Mouse (Mus musculus) kidney, postnatal 14 days (tissue): ENCODE results near the gene F12.

Source experiments
- DNase-seq: peaks from one replicate; pipeline ENCODE4 v3.0.0; 2022; ENCODE audit warnings: mixed read lengths

F12 gene

DNA sequence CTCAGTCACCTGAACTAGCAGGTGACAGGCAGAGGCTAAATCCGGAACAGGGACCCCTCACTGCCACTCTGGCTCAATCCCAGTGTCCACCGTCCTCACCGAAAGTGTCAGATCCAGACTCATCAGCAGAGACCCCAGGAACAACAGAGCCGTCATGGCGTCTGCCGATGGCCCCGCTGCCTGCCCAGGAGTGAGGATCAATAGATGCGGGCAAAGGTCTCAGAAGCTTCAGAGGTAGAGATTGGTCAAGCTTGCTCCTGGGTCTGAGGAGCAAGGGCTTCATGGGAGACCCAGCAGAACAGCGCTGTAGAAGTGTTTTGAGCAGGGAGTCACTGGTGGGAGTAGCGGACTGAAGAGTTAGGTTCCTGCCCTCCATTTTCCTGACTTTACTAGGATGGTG lies at the start of gene F12:
Gene F12 (minus strand): TSS at position 181 of the 400 bp plus-strand sequence.
- DNase-seq = no peak

DNA sequence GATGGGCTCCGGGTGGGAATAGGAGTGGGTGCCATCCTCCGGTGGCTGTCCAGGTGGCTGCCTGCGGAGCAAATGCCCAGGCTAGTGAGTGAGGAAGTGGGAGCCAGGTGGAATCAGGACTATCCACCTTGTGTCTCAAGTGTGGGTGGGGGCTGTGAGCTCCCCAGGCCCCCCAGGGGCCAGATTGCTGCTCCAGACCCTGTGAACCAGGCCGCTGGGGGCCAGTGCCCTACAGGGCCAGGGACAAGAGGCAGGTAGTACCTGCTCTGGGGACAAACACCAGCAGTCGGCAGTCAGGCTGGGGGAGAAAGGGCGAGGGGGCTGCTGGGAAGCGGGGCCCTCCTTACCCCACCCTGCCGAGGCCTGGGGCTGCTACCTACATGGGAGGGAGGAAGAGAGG lies 49.7 kb upstream of the F12 start:
- no peak for DNase-seq

DNA sequence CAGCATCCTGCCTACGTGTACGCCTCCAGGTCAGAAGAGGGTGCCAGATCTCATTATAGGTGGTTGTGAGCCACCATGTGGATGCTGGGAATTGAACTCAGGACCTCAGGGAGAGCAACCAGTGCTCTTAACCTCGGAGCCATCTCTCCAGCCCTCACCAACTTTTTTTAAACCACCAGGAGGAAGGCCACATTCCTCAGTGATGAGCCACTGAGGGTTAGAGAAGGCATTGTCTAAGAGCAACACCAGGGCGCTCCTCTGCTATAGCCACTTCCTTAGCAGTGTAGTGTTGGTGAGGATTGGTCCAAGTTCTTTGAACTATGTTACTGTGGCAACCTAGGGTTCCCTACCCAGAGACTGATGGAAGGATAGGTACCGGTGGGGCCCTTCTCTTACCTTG lies 49.2 kb upstream of the F12 start:
- DNase-seq = no peak

DNA sequence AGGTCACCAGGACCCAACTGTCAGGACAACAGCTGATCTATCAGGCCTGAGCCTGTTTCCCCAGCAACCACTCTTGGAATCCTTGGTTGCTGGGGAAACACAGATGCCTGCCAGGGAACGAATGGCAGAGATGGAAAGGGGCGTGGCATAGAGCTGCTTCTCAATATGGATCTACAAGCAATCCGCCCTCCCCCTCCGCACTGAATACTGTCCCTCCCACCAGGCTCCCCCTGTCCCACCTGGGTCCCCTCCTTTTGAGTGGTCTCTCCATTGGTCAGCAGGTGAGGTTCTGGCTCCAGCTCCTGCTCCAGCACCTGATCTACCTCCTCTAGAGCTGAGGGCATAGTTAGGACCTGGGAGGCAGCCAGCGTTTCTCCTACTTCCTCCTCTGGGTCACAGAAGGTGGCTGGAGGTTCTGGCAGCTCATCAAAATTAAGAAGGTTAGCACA lies 48.1 kb upstream of the F12 start:
- DNase-seq = no peak

DNA sequence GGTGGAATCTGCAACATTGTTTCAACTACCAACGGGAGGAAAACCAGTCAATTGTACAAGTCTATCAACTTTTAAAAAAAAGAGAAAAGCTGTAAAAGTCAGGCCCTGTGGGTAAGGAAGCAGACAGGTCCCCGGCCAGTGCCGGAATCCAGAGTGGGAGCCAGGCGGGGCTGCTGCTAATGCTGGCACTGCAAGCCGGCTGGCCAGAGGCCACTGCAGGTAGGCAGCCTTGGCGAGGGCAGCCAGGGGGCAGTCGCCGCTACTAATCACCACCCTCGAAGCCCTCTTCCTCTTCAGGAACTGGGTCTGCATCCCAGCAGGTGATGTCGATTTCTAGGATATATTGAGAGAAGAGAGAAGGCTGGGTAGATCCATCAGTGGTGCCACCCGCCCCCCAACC lies 47.4 kb upstream of the F12 start:
- DNase-seq = no peak

DNA sequence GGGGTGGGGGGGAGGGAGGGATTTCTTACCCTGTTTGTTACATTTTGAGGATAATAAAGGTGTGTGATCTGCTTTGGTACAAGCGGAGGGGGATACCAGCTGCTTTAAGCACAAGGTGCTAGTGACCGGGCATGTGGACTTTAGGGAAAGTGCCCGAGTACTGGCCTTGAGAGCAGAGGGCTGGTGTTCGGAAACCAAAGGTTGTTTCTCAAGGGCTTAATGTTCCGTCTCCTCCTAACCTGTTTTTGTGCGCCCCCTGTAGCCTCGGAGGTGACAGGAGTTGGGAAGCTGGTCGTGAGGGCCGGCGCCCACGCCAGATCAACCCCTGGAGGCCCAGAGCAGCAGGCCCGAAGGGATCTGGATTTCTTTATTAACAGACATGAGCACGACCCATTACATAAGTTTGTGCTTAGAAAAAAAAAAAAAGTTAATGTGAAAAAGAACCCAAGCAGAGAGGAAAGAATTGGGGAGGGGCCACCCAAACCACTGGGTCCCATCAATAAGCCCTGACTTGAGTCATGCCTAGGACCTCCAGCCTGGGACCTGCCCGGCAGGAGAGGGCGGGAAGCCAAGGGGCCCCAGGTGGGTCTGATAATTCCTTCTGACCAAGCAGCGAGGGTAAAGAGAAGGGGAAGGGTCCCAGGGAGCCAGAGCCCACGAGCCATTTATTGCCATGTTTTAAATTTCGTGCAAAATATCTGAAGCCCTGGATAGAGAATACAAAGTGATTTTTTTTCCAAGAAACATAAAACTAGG lies 46.7 kb upstream of the F12 start:
- DNase-seq = no peak

DNA sequence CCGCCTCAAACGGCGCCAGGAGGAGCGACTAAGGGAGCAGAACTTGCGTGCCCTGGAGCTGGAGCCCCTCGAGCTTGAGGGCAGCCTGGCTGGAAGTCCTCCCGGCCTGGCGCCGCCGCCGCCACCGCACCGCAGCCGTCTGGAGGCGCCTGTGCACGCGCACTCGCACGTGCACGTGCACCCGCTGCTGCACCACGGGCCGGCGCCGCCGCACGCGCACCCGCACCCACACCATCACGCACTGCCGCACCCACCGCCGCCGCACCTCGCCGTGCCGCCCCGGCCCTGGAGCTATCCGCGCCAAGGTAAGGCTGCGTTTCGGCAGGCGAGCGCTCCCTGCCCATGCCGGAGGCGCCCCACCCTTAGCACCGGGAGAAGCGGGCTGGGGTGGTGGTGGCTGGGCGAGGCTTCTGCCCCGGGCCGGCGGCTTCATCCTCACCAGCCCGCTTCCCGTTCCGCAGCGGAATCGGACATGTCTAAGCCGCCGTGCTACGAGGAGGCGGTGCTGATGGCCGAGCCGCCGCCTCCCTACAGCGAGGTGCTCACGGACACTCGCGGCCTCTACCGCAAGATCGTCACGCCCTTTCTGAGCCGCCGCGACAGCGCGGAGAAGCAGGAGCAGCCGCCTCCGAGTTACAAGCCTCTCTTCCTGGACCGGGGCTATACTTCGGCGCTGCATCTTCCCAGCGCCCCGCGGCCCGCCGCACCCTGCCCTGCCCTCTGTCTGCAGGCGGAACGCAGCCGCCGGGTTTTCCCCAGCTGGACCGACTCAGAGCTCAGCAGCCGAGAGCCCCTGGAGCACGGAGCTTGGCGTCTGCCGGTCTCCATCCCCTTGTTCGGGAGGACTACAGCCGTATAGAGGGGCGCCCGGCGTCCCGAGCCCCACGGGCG lies 45.8 kb upstream of the F12 start:
- DNase-seq = peak; percentile 64

DNA sequence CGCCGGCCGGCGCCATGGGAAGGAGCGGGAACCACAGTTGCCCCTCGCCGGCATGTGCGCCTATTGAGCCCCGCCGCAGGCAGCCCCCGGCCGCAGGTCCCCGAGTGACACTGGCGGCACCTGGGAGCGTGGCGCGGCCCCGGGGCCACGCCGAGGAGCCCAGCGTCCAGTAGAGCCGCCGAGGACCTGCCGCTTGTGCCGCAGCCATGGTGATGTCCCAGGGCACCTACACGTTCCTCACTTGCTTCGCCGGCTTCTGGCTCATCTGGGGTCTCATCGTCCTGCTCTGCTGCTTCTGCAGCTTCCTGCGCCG lies 45.2 kb upstream of the F12 start:
- DNase-seq = no peak

DNA sequence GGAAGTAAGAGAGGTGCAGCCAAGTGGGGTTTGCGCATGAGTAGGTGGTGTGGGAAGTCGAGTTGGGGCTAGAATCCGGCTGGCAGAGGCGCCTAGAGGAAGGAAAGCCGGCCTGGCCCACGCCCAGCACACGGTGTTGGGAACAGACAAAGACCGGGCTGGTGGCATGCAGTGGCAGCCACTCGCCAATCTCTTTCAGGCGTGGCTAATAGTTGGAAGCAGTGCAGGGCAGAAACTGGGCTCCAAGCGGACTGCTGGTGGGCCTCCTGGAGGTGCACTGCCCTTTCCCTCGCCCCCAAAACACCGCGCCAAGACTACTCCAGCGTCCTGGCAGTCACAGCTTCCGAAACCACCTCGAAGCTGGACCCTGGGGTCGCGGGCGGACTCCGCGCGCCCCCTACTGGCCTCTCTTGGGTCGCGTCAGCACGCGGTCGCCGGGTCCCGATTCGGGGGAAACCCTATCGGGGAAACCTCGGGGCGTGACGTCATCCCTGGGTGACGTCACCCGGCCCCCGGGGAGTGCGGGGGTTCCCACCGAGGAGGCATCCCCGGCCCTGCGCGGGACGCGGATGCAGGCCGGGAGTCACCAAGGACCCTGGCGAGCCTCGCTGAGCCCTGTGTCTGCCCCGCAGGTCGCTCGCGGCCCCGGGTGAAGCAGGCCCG lies 44.7 kb upstream of the F12 start:
- DNase-seq = peak; percentile 91

DNA sequence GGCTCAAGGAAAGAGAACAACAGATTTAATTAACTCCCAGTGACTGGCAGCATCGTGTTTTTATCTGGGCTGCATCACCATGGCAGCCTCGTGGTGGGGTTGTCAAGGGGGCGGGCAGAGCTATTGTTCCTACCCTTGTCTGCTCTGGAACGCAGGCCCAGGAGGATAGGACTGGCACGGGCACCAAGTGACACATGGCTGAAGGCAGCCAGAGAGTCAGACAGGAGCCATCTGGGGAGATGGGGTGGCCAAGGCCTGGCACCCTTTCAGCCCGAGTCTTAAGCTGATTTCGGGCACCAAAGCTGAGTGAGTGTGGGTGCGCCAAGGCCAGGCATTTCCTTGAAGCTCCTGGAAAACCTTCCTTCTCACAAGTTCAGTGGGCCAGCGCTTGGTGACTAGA lies 43.8 kb upstream of the F12 start:
- DNase-seq = no peak

DNA sequence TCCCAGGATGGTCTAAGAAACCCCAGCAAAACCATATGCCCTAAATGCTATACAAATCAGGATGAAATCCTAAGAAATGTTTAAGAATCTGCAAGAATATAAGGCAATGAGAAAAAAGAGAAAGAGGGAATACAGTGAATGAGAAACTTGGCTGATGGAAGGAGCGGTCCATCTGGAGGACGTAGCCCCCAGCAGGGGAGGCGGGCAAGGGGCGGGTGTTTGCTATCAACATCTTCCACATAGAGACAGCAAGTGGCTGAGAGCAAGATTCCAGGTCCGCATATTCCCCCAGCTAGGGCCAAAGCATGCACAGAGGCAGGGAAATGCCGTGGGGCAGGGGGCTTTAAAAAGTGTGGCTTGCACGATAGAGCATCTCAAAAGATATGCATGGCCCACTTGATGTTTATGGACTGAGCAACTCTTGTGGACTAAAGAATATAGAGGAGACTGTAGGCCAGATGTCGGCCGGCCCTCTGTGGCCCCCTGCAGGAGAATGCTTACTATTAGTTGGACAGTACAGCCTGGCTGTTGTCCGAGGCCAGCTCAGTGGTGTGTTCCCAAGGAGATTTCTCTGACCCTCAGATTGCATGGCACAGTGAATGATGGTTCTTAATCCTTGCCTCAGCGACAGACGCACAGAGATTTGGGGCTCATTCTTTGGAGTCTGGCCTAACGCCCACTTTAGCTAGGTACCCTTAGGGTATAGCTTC lies 42.4 kb upstream of the F12 start:
- DNase-seq = peak; percentile 64

DNA sequence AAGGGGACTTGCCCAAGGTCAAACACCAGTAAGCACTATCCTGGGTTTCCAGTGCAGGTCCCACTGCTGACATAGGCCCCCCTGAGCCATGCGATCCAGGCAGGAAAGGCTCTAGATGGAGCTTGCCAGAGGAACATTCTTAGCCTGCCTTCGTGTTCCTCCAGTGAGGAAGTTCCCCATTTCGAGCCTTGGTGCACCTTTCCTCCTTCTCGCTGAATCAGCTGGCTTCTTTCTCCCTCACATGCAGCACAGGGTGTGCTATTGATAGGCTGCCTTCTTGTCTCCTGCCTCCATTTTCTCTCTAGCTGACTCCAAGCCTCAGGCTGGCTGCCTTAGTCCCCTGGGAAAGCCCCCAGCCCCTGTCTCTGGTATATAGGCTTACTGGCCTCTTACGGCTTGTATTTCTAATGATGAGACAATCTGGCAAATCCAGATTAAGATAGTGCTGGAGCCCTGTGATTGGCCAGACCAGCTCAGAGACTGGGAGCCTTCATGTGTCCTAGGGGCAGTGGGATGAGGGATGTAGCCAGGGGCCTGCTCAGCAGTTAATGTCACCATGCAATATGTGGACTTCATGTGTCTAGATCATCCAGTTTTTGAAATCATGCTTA lies 39.3 kb upstream of the F12 start:
- no peak for DNase-seq

DNA sequence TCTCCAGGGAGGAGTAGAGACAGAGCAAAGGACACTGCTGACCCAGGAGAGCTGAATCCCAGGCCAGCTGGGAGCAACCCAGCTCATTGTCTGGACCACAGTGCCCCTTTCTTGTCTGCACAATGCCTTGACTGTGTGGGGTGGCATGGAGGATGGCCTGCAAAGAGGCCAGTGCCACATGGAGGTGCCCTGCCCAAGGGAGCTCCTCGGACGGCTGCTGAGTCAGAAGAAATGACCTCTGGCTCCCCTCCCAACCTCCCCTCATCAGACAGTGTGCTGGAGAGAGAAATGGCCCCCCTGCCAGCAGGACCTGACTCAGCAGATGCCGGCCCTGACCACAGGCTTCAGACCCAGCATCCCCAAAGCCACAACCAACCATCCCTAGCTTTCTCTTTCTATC lies 38.6 kb upstream of the F12 start:
- DNase-seq = no peak

DNA sequence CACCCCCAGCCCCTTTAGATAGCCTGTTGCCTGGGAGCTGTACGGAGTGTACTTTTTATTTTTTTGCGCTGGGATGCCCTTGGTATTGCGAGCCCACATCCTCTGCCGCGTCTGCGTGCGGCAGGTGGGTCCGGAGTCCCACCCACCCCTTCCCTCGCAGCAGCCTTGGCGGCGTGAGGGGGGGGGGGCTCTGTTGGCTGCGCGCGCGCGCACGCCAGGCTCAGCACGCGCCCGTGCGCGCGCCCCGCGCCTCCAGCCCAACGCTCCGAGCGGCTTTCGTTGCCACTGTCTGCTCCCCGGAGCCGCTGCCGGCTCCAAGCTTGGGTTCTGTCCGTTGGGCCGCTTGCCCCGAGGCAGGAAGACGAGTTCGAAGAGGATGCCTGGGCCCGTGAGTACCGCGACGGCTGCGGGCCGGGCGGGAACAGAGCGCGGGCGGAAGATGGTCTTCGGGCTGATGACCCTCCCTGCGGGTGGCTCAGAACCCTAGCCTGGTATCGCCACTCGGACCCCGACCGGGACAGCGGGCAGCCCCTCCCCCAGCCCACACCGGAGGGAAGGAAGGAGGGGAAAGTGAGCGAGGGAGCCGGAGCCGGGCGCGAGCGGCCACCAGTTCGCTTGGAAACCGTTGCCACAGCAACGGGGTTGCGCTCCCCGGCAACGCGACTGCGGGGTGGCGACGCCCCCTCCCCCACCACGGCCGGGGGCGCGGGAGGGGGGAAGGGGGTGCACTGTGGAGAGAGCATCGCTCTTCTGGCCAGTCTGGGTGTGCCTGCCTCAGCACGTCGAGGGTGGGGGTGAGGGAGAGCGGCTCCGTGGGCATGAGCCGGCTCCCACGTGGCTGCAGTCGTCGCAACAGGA lies 37.7 kb upstream of the F12 start, which contains the start of gene Prr7:
Gene Prr7 (plus strand): TSS at position 241 of the 858 bp plus-strand sequence.
- peak; percentile 55 for DNase-seq

DNA sequence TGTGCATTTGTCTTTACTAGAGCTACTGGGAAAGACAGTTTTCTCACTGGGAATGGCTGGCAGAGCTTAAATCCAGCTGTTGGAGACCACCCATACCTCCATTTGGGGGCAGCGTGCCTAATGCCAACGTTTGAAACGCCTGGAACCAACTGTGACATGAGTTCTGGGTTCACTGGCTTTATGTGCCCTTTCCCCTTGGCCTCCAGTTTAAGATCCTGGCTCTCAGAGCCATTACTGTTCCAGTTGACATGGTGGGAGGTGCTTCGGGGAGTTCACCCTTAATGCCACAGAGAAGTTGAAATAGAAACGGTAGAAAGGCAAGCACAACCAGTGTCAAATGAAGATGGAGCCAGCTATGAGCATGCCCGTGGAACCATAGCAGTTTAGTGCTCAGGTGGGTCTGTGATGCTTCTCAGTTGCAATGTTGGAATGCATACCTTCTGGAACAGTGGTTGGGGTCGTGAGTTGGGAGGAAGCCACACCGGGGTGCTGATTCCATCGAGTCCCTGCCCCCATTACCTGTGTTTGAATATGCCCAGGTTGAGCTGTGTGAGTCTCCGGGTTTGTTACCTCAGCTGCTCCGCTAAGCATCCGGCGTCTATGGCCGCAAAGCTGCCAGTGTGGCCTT lies 36.9 kb upstream of the F12 start:
- no peak for DNase-seq

DNA sequence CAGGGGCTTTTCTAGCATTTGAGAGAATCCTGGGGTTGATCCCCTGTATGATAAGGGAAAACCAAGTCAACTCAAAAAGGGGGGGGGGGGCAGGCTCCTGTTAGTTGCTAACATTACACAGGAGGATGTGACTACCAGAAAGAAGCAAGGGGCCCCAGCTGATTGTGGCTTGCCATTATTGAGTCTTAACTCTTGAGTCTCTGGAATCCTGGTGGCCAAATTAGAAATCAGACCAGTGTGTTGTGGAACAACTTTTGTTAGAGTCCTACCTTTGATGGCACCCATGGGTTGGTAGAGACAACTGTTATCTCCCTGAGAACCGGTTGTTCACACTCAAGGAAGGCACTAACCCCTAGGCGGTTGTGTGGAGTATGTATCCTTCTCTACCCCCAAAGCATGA lies 36.4 kb upstream of the F12 start:
- no peak for DNase-seq

DNA sequence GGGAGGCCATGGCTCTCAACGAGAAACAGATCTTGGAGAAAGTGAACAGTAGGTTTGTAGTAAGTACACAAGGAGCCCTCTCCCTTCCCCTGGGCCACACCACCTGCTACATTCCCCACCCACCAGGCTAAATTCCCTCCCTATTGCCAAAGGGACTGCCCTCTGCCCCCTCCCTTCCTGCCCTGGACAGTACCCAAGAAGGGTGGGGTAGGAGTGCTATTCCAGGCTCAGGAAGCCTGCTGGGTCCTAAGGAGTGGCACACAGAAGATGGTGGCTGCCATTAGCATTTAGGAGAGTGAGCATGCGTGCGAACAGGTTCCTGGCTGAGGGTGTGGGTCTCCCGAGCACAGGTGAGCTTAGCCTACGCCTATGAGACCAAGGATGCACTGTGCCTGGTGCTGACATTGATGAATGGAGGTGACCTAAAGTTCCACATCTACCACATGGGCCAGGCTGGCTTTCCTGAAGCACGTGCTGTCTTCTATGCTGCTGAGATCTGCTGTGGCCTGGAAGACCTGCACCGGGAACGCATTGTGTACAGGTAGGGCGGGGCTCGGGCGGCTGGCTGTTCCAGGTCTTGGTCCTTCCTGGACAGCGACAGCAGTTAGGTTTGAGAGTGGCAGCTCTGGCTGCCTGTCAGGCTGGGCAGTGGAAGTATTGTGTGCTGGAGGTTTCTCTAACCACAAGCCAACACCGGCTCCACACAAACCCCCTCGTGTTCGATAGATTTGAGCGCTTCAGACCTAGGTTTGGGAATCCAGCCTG lies 25.4 kb upstream of the F12 start:
- DNase-seq = peak; percentile 53

DNA sequence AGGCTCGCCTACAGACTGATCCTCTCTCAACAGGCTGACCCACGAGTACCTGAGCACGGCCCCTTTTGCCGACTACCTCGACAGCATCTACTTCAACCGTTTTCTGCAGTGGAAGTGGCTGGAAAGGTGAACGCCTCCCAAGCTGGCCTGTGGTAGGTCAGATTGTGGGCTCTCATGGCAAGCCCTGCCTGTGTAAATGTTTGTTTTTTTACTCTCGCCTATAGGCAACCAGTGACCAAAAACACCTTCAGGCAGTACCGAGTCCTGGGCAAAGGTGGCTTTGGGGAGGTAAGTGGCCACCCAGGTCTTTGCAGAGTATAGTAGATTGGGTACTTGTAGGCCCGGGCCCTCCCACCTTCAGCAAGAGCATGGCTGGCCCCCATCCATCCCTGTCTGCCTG lies 24.7 kb upstream of the F12 start:
- no peak for DNase-seq

DNA sequence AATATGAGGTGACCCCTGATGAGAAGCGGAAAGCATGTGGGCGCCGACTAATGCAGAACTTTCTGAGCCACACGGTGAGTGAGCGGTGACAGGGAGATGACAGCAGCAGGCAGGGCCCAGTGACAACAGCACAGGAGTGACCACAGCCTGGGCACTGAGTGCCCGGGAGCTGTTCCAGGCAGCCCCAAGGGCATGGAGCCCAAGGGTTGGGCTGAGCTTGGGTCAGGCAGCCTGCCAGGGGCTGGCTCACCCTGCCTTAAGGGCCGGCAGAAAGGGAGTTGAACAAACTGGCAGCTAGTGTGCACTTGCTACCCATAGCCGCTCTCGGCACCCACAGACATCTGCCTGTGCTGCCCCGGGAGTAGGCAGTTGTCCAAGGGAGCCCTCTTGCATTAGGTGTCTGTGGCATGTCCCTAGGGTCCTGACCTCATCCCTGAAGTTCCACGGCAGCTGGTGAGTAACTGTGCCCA lies 24.0 kb upstream of the F12 start:
- DNase-seq = no peak
